Mouse (Mus musculus): Measurements from ENCODE around the gene Zfp644. TPM values are rescaled to one million over a fixed set of nuclear protein-coding genes. Genes with fewer than 3 reads are reported as not detected.
"Not testable (repeated sequence)": the region's sequence is repeated elsewhere in the genome, so short reads cannot be mapped to it uniquely, and the experiment has no call there.

Gene Zfp644
- polyA plus RNA-seq, 1 experiment from 2014 or later, result 73.0 TPM

DNA sequence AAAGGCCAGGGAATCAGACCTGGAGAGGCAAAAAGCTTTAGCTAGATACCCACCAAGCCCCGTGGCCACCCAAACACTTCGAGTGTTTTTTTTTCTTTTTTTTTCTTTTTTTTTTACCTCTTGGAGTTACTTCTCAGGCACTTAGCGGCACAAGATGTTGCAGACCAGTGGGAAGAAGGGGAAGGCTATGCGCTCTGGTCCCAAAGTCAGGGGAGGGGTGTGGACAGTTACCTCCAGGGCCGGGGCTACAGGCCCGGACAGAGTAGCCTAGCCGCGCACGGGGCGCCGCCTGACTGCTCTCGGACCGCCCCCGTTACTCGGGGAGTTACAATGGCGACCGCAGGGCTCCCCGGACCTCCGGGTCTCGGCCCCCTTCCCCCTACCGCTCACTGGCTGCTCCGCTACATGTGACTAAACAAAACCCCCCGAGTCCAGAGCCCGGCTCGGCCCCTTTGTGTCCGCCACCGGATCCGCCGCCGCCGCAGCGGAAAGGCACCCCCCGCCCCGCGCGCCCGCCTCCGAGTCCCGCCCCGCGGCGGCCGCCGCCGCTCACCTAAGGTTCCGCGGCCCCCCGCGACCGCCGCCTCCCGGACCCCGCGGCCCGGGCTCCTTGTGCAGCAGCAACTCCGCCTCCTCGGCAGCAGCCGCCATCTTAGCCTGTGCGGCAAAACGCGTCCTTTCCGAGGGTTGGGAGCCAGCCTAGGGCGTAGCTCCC is 1.2 kb downstream of the Zfp644 start:
- H3K4me2 ChIP-seq, result peak overlapping the region; percentile 81
- peak overlapping the region; percentile 80 for H3K4me3 ChIP-seq
- H3K4me1 ChIP-seq (replicated peaks), result peaks cover 38% of the 10 kb centered on the region
- peak overlapping the region; percentile 100 for H3K27ac ChIP-seq (replicated peaks)
- 0 out of 2 replicates have a peak, but pooled peaks cover 3% of the 10 kb centered on the region for H3K36me3 ChIP-seq
- H3K27me3 ChIP-seq, result no peaks in the 10 kb centered on the region
- H3K9ac ChIP-seq, result peak overlapping the region; percentile 97
- WGBS, result 1% methylated on average over 61 of the region's 63 CpGs
- peak; percentile 92 for ATAC-seq (ENCODE audit: low read depth)
- H3K9me3 ChIP-seq, result no peaks in the 10 kb centered on the region

DNA sequence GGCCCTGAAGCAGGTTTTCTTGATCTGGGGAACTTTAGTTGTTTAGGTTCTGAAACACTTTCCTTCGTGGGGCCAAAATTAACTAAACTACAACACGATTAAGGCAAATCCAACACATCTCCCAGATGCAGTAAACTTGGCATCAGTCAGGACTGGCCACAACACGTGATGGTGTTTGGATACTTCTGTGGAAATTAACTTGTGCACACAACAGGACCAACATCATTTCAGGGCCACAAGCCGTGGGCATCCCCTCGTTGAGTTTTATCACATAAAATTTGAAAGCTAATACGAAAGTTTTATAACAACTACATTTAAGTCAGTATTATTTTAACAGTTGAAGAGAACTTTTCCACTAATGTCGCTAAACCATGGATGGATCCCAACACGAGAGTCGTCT is 1.9 kb downstream of the Zfp644 start:
- Histone ChIP-seq H3K9ac (peak overlapping the region; percentile 97), H3K4me2 (peak overlapping the region; percentile 81), H3K27ac (replicated peaks) (peak overlapping the region; percentile 100; the same call in 1 of the 2 replicates), H3K27me3 (no peaks in the 10 kb centered on the region), H3K4me3 (peak overlapping the region; percentile 80), H3K4me1 (replicated peaks) (peaks cover 38% of the 10 kb centered on the region), H3K36me3 (0 out of 2 replicates have a peak, but pooled peaks cover 3% of the 10 kb centered on the region), H3K9me3 (no peaks in the 10 kb centered on the region)
- ATAC-seq (ENCODE audit: low read depth), result no peak
- WGBS, result 40% methylated on average over 9 of the region's 9 CpGs

DNA sequence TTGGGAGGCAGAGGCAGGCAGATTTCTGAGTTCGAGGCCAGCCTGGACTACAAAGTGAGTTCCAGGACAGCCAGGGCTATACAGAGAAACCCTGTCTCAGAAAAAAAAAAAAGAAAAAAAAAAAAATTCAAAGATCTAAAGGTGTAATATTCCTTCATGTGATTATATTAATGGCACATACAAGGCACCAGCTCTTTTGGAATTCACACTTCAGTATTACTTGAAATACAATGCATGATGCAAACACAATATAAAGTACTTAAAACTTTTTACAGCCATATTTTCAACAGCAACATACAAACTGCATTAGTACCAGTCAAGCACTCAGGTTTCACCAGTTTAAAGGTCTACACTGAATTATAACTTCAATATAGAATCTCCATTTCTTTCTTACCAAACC is 2.4 kb downstream of the Zfp644 start:
- Histone ChIP-seq H3K4me2 (peak overlapping the region; percentile 81), H3K9ac (0 out of 2 replicates have a peak overlapping the region, but pooled peaks have one; percentile 97), H3K36me3 (0 out of 2 replicates have a peak, but pooled peaks cover 3% of the 10 kb centered on the region), H3K4me1 (replicated peaks) (peaks cover 38% of the 10 kb centered on the region), H3K9me3 (no peaks in the 10 kb centered on the region), H3K4me3 (peak overlapping the region; percentile 80), H3K27me3 (no peaks in the 10 kb centered on the region), H3K27ac (replicated peaks) (no peak overlapping the region)
- ATAC-seq (ENCODE audit: low read depth), result no peak
- 76% methylated on average over 1 of the region's 1 CpGs for WGBS

DNA sequence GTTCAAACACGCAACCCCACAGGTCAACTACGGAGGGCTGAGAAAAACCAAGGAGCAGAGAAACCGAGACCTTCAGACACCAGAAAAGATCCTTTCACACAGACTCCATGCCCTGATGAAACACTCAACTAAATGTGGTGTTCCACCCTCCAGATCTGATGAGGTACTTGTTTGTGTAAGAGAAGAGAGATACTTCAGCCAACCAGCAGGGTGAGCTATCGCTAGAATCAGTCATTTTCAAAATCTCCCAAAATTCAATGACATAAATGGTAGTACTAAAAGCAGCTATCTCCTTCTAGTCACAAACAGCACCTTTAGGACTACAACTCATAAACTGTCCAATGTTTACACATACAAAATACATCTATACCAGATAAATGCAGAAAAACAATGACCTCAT is 4.1 kb downstream of the Zfp644 start:
- Histone ChIP-seq H3K9me3 (no peaks in the 10 kb centered on the region), H3K4me2 (no peak overlapping the region), H3K27ac (replicated peaks) (no peak overlapping the region), H3K4me3 (no peak overlapping the region), H3K4me1 (replicated peaks) (peaks cover 38% of the 10 kb centered on the region), H3K9ac (no peak overlapping the region), H3K27me3 (no peaks in the 10 kb centered on the region), H3K36me3 (0 out of 2 replicates have a peak, but pooled peaks cover 3% of the 10 kb centered on the region)
- 87% methylated on average over 4 of the region's 4 CpGs for WGBS
- ATAC-seq (ENCODE audit: low read depth), result no peak

DNA sequence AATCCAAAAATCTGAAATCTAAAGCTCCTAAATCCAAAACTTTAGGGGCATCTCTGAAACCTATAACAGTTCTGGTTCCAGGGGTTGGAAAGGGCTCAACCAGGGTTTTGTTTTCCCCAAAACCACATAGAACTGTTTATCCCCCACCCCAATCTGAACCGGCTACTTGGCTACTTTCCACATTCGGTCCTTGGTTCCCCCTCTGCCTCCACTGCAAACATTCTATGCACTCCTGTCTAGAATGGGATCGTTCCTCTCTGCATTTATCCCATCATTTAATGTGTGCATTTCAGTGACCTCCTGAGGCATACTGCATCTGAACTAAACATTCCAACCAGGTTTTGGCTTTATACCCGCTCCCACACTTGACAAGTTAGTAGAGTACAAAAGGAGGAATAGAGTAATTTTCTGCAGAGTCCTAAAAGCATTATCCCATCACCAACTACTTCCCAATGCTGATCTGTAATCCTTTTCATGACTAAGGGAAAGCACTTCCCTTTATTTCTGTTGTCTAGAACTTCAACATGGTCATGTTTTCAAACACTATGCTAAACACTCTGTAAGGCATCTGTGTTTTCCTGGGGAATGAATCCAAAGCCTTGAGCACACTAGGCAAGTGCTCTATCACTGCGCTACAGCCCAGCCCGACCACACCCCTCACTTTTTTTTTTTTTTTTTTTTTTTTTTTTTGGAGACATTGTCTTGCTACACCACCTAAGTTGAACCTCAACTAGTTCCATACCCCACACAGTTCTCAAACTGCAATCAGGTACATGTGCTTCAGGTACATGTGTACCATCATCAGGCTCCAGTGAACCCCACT is 16.2 kb downstream of the Zfp644 start:
- no peak for ATAC-seq (ENCODE audit: low read depth)
- H3K4me1 ChIP-seq (replicated peaks), result no peaks in the 10 kb centered on the region
- WGBS, result 93% methylated on average over 6 of the region's 6 CpGs
- H3K27me3 ChIP-seq, result no peaks in the 10 kb centered on the region
- no peak overlapping the region for H3K4me2 ChIP-seq
- H3K36me3 ChIP-seq, result peaks cover 5% of the 10 kb centered on the region; the same call in 1 of the 2 replicates
- no peaks in the 10 kb centered on the region for H3K9me3 ChIP-seq
- H3K27ac ChIP-seq (replicated peaks), result no peak overlapping the region
- H3K9ac ChIP-seq, result no peak overlapping the region
- no peak overlapping the region for H3K4me3 ChIP-seq

DNA sequence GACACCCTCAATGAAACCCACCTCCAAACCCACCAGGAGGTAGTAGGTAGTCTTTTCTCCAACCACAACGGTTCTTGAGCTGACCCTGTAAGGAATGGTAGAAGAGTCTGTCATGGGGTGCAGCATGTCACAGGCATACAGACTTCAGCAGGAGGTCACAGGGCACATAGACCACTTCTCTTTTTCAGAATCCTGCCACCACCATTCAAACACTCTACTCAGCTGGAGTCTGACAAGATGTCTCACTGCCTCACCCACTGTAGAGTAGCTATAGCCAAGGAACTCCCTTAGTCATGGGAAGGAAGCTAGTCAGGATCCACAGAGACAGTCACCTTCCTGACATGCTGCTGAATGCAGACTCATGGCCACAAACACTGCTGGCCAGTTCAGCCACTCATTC is 17.4 kb downstream of the Zfp644 start:
- Histone ChIP-seq H3K27ac (replicated peaks) (no peak overlapping the region), H3K36me3 (peaks cover 5% of the 10 kb centered on the region; the same call in 1 of the 2 replicates), H3K4me2 (no peak overlapping the region), H3K4me1 (replicated peaks) (no peaks in the 10 kb centered on the region), H3K4me3 (no peak overlapping the region), H3K9me3 (no peaks in the 10 kb centered on the region), H3K27me3 (no peaks in the 10 kb centered on the region), H3K9ac (no peak overlapping the region)
- 91% methylated on average over 1 of the region's 1 CpGs for WGBS
- ATAC-seq (ENCODE audit: low read depth), result no peak

DNA sequence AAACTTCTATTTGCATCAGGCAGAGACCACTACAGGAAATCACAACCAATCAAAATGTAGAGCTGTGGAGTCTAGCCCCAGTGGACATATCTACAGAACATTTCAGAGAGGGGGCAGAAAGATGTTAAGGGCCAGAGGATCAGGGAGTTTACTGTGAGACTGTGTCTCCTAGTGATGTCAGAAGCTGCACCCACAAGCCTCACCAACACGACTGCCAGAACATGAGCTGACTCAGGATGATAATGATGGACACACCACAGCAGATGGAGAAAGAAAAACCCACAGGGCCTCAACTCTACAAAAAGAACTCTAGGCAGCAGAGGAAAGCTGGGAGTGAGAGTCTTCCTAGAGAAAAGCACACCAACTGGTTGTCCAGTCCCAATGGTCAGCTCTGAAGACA is 18.3 kb downstream of the Zfp644 start:
- WGBS, result 73% methylated on average over 1 of the region's 1 CpGs
- H3K4me1 ChIP-seq (replicated peaks); H3K27ac ChIP-seq (replicated peaks); H3K9ac ChIP-seq; ATAC-seq (ENCODE audit: low read depth); H3K4me3 ChIP-seq; H3K27me3 ChIP-seq; H3K4me2 ChIP-seq; H3K36me3 ChIP-seq; H3K9me3 ChIP-seq: not testable (repeated sequence)

DNA sequence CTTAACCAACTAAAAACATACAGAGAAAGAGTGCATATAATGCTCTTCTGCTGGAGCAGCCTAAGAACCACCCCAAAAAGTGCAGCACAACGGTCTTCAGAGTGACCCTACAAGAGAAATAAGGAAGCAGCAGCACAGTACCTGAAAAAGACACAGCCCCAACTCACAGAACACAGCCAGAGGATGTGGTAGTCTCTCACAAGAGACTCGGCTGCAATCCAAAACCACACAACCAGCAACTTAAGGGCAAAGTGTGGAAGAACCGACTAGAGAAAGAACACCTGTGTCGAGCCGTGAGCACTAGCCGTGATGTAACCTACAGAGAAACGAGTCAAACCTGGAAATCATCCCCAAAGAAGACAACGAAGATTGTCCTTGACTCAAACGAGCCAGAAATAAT is 20.3 kb downstream of the Zfp644 start:
- Histone ChIP-seq H3K4me2 (no peak overlapping the region), H3K36me3 (peaks cover 5% of the 10 kb centered on the region; the same call in 1 of the 2 replicates), H3K9ac (no peak overlapping the region), H3K27me3 (no peaks in the 10 kb centered on the region), H3K4me1 (replicated peaks) (0 out of 2 replicates have a peak, but pooled peaks cover 6% of the 10 kb centered on the region), H3K27ac (replicated peaks) (no peak overlapping the region), H3K9me3 (no peaks in the 10 kb centered on the region), H3K4me3 (no peak overlapping the region)
- no peak for ATAC-seq (ENCODE audit: low read depth)
- WGBS, result 90% methylated on average over 9 of the region's 9 CpGs

DNA sequence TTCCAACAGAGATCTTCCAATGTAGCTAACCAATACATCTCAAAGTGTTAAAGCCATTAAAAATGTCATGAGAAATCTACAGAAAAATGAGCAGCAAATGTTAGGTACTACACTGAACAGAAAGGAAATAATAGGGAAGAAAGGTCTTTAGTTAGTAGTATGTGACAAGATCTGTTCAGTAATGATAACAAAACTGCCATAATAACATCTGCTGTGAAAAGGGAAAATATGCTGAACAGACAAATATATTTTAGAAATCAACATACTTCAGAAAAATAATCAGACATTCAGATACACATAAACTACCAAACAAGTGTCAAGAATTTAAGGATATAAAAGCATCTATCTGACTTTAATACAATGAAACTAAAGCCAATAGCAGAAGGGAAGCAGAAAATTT is 24.5 kb downstream of the Zfp644 start:
- no peaks in the 10 kb centered on the region for H3K27me3 ChIP-seq
- no peak overlapping the region for H3K9ac ChIP-seq
- H3K9me3 ChIP-seq, result no peaks in the 10 kb centered on the region
- peaks cover 11% of the 10 kb centered on the region; the same call in 1 of the 2 replicates for H3K36me3 ChIP-seq
- no peak overlapping the region for H3K4me3 ChIP-seq
- no peak for ATAC-seq (ENCODE audit: low read depth)
- H3K4me2 ChIP-seq, result no peak overlapping the region
- no peak overlapping the region for H3K27ac ChIP-seq (replicated peaks)
- 0 out of 2 replicates have a peak, but pooled peaks cover 7% of the 10 kb centered on the region for H3K4me1 ChIP-seq (replicated peaks)

DNA sequence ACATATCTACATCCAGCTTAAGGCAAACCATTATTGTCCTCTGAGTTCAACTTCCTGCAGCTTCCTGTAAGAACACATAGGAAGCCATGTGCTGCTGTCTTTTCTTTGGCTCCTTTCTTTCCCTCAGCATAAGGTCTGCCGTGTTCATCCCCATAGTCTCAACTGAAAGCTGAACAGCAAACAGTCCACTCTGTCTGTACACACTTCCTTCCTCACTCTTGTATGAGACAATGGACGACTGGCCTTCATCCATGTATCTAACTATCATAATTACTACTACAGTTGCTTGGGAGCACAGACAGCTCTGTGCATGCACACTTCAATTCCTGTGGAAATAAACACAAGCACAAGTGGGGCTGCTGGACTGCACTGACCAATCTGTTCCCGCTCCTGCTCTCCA is 25.2 kb downstream of the Zfp644 start:
- H3K27me3 ChIP-seq, result no peaks in the 10 kb centered on the region
- H3K4me1 ChIP-seq (replicated peaks), result 0 out of 2 replicates have a peak, but pooled peaks cover 7% of the 10 kb centered on the region
- no peak overlapping the region for H3K4me2 ChIP-seq
- no peak overlapping the region for H3K27ac ChIP-seq (replicated peaks)
- no peak for ATAC-seq (ENCODE audit: low read depth)
- no peaks in the 10 kb centered on the region for H3K9me3 ChIP-seq
- 81% methylated on average over 3 of the region's 3 CpGs for WGBS
- peaks cover 11% of the 10 kb centered on the region; the same call in 1 of the 2 replicates for H3K36me3 ChIP-seq
- no peak overlapping the region for H3K9ac ChIP-seq
- H3K4me3 ChIP-seq, result no peak overlapping the region

DNA sequence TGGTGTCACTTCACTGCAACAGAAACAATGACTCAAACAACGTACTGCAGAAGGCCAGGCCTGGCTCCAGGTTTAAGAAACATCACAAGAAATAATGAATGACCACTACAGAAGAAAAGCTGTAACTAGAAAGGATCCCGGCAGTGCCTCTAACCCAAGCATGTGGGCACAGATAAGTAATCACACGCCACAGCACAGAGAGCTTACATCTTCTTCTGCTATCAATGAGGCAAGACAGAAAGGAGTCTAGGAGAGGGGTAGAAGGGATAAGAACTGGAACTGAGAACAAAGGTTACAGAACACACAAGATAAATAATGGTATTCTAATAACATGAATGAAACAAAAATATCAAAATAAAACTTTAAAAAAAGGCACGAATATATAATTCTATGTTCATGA is 32.2 kb downstream of the Zfp644 start:
- no peak overlapping the region for H3K9ac ChIP-seq
- H3K4me3 ChIP-seq, result no peak overlapping the region
- no peaks in the 10 kb centered on the region for H3K9me3 ChIP-seq

DNA sequence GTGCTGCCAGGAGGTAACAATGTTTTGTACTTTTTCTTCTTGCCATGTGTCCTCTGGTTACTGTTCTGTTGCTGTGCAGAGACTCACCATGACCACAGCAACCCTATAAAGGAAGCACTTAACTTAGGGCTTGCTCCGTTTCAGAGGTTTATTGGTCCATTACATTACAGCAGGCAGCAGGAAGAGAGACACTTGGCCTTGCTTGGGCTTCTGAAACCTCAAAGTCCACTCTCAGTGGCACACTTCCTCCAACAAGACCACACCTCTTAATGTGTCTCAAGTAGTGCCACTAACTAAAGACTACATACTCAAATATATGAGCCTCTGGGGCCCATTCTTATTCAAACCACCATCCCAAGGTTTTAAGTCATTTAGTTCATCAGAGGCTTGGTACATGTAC is 36.2 kb downstream of the Zfp644 start:
- H3K27ac ChIP-seq (replicated peaks), result no peak overlapping the region
- WGBS, result 29% methylated on average over 1 of the region's 1 CpGs
- H3K4me2 ChIP-seq, result no peak overlapping the region
- ATAC-seq (ENCODE audit: low read depth), result no peak
- H3K36me3 ChIP-seq, result peaks cover 14% of the 10 kb centered on the region; the same call in 1 of the 2 replicates
- no peaks in the 10 kb centered on the region for H3K9me3 ChIP-seq
- no peak overlapping the region for H3K9ac ChIP-seq
- no peaks in the 10 kb centered on the region for H3K4me1 ChIP-seq (replicated peaks)
- no peaks in the 10 kb centered on the region for H3K27me3 ChIP-seq
- no peak overlapping the region for H3K4me3 ChIP-seq

More for the DNA sequence above, 32.2 kb downstream of the Zfp644 start:
- 85% methylated on average over 4 of the region's 4 CpGs for WGBS
- no peak overlapping the region for H3K4me2 ChIP-seq
- H3K27me3 ChIP-seq, result no peaks in the 10 kb centered on the region
- peaks cover 16% of the 10 kb centered on the region; the same call in 1 of the 2 replicates for H3K36me3 ChIP-seq
- no peak for ATAC-seq (ENCODE audit: low read depth)
- H3K27ac ChIP-seq (replicated peaks), result no peak overlapping the region
- H3K4me1 ChIP-seq (replicated peaks), result no peaks in the 10 kb centered on the region

All from neural tube, embryonic 13.5 days (tissue).